Mouse (Mus musculus) intestine, postnatal 0 days (tissue): ENCODE measurements around the gene Acoxl. TPM values are rescaled to one million over a fixed set of nuclear protein-coding genes. Genes with fewer than 3 reads are reported as not detected.

Source experiments
- ATAC-seq: fragments of 200-750 bp; cut with Nextera tagmentation; 2 replicates; pipeline ENCODE4 v1.8.0; 2017; ENCODE audit warnings: mild to moderate bottlenecking, moderate TSS enrichment, moderate library complexity
- H3K27ac ChIP-seq: fragments of 300-500 bp; sonication (generic); 2 replicates; pipeline ENCODE4 v1.5.1; 2014; ENCODE audit warnings: mild to moderate bottlenecking, low read depth, low read length, moderate library complexity
- H3K27me3 ChIP-seq: fragments of 300-500 bp; sonication (generic); replicated peaks from 2 replicates; pipeline ENCODE4 v1.6.1; 2014; ENCODE audit warnings: low read length, mixed read lengths; ENCODE audit not compliant: control insufficient read depth, insufficient read depth
- H3K36me3 ChIP-seq: fragments of 300-500 bp; sonication (generic); 2 replicates; pipeline ENCODE4 v1.6.1; 2014; ENCODE audit warnings: mild to moderate bottlenecking, moderate library complexity; ENCODE audit not compliant: control insufficient read depth, insufficient read depth
- H3K4me1 ChIP-seq: fragments of 300-500 bp; sonication (generic); replicated peaks from 2 replicates; pipeline ENCODE4 v1.6.1; 2014; ENCODE audit warnings: antibody characterized with exemption, low read length, mixed read lengths; ENCODE audit not compliant: control insufficient read depth, insufficient read depth
- H3K4me2 ChIP-seq: fragments of 300-500 bp; sonication (generic); replicated peaks from 2 replicates; pipeline ENCODE4 v1.6.1; 2014; ENCODE audit warnings: low read depth, mild to moderate bottlenecking, moderate library complexity
- H3K4me3 ChIP-seq: fragments of 300-500 bp; sonication (generic); 2 replicates; pipeline ENCODE4 v1.5.1; 2014; ENCODE audit warnings: low read depth, low read length
- H3K9ac ChIP-seq: fragments of 300-500 bp; sonication (generic); 2 replicates; pipeline ENCODE4 v1.6.1; 2014; ENCODE audit warnings: mild to moderate bottlenecking, low read depth, low read length
- H3K9me3 ChIP-seq: fragments of 300-500 bp; sonication (generic); 2 replicates; pipeline ENCODE4 v1.6.1; 2016; ENCODE audit warnings: mixed run types; ENCODE audit not compliant: control insufficient read depth
- CTCF ChIP-seq: sonication (generic); IDR thresholded peaks from 2 replicates; pipeline ENCODE4 v1.5.1; 2016; ENCODE audit warnings: low read depth, mild to moderate bottlenecking, control low read depth, antibody characterized with exemption, moderate library complexity
- WGBS: fragments of 180-500 bp; shearing (Covaris S2); extraction: QIAGEN DNeasy Blood & Tissue Kit; methylation state at CpG from one replicate; pipeline ENCODE4 v1.1.7; 2014; 5-methylcytosine and 5-hydroxymethylcytosine counted together
- polyA plus RNA-seq: library from polyadenylated mRNA; unstranded; fragments of >200 nt; fragmentation: Nextera tagmentation; extraction: Ambion mirVana; gene quantifications from 2 replicates; pipeline ENCODE4 v1.2.1, GENCODE M21; 2015

Gene Acoxl
- polyA plus RNA-seq, 1 experiment from 2014 or later, result 0.25 TPM

- H3K4me1 ChIP-seq, result no peaks in the 10 kb centered on the region
- H3K36me3 ChIP-seq, result no peaks in the 10 kb centered on the region
- ATAC-seq, result no peak
- H3K4me3 ChIP-seq, result no peak overlapping the region
- H3K27ac ChIP-seq, result no peak overlapping the region
- H3K4me2 ChIP-seq, result no peak overlapping the region
- 66% methylated on average over 7 of the region's 7 CpGs for WGBS
- no peak overlapping the region for H3K9ac ChIP-seq
- no peaks in the 10 kb centered on the region for H3K9me3 ChIP-seq
- no peak for TF ChIP-seq CTCF
- no peaks in the 10 kb centered on the region for H3K27me3 ChIP-seq
These were observed 248.4 kb downstream of the Acoxl start for GRCm38 (mm10) chr2:128086996-128087526.

- Histone ChIP-seq H3K4me3 (no peak overlapping the region), H3K4me1 (no peaks in the 10 kb centered on the region), H3K36me3 (no peaks in the 10 kb centered on the region), H3K27me3 (no peaks in the 10 kb centered on the region), H3K9me3 (no peaks in the 10 kb centered on the region), H3K4me2 (no peak overlapping the region), H3K9ac (no peak overlapping the region), H3K27ac (no peak overlapping the region)
- WGBS, result 73% methylated on average over 8 of the region's 8 CpGs
- TF ChIP-seq CTCF, result no peak
- ATAC-seq, result no peak
These were observed 249.3 kb downstream of the Acoxl start for GRCm38 (mm10) chr2:128087798-128088545.

- Histone ChIP-seq H3K9me3 (no peaks in the 10 kb centered on the region), H3K4me1 (no peaks in the 10 kb centered on the region), H3K36me3 (no peaks in the 10 kb centered on the region), H3K9ac (no peak overlapping the region), H3K27ac (no peak overlapping the region), H3K27me3 (no peaks in the 10 kb centered on the region), H3K4me2 (no peak overlapping the region), H3K4me3 (no peak overlapping the region)
- no peak for ATAC-seq
- TF ChIP-seq CTCF, result no peak
- 86% methylated on average over 6 of the region's 6 CpGs for WGBS
These were observed 251.7 kb downstream of the Acoxl start for GRCm38 (mm10) chr2:128090283-128090885.

GRCm38 (mm10) chr2:128091431-128092369 lies 253.0 kb downstream of the Acoxl start:
- no peaks in the 10 kb centered on the region for H3K9me3 ChIP-seq
- TF ChIP-seq CTCF, result no peak

GRCm38 (mm10) chr2:128092451-128092850 lies 253.8 kb downstream of the Acoxl start:
- TF ChIP-seq CTCF, result no peak
- 95% methylated on average over 2 of the region's 2 CpGs for WGBS

More at GRCm38 (mm10) chr2:128091431-128092369, 253.0 kb downstream of the Acoxl start:
- Histone ChIP-seq H3K27me3 (no peaks in the 10 kb centered on the region), H3K36me3 (no peaks in the 10 kb centered on the region), H3K4me3 (no peak overlapping the region), H3K27ac (no peak overlapping the region), H3K9ac (no peak overlapping the region), H3K4me1 (no peaks in the 10 kb centered on the region), H3K4me2 (no peak overlapping the region)
- no peak for ATAC-seq
- WGBS, result 80% methylated on average over 11 of the region's 11 CpGs

GRCm38 (mm10) chr2:128094196-128094595 lies 255.5 kb downstream of the Acoxl start:
- 69% methylated on average over 5 of the region's 5 CpGs for WGBS

More at GRCm38 (mm10) chr2:128092451-128092850, 253.8 kb downstream of the Acoxl start:
- H3K4me3 ChIP-seq, result no peak overlapping the region
- ATAC-seq, result no peak
- no peak overlapping the region for H3K9ac ChIP-seq
- H3K27ac ChIP-seq, result no peak overlapping the region
- no peak overlapping the region for H3K4me2 ChIP-seq
- H3K36me3 ChIP-seq, result no peaks in the 10 kb centered on the region
- H3K9me3 ChIP-seq, result no peaks in the 10 kb centered on the region
- no peaks in the 10 kb centered on the region for H3K4me1 ChIP-seq
- H3K27me3 ChIP-seq, result no peaks in the 10 kb centered on the region

More at GRCm38 (mm10) chr2:128094196-128094595, 255.5 kb downstream of the Acoxl start:
- Histone ChIP-seq H3K27ac (no peak overlapping the region), H3K9me3 (no peaks in the 10 kb centered on the region), H3K4me1 (no peaks in the 10 kb centered on the region), H3K4me2 (no peak overlapping the region), H3K4me3 (no peak overlapping the region), H3K9ac (no peak overlapping the region), H3K27me3 (no peaks in the 10 kb centered on the region), H3K36me3 (no peaks in the 10 kb centered on the region)
- ATAC-seq, result no peak
- no peak for TF ChIP-seq CTCF
